Mouse (Mus musculus) heart, embryonic 13.5 days (tissue): ENCODE measurements around the gene Esp16. TPM values are rescaled to one million over a fixed set of nuclear protein-coding genes. Genes with fewer than 3 reads are reported as not detected.
"Not testable (repeated sequence)": the region's sequence is repeated elsewhere in the genome, so short reads cannot be mapped to it uniquely, and the experiment has no call there.

Experiments used
- ATAC-seq: fragments of 200-750 bp; cut with Nextera tagmentation; 2 replicates; pipeline ENCODE4 v1.8.0; 2017; ENCODE audit warnings: moderate TSS enrichment; ENCODE audit not compliant: insufficient number of reproducible peaks, low FRiP score, low TSS enrichment; ENCODE audit errors: extremely low read depth
- H3K27ac ChIP-seq: fragments of 300-500 bp; sonication (generic); replicated peaks from 2 replicates; pipeline ENCODE4 v1.5.1; 2015; ENCODE audit warnings: moderate library complexity, mild to moderate bottlenecking, inconsistent platforms
- H3K27me3 ChIP-seq: fragments of 300-500 bp; sonication (generic); replicated peaks from 2 replicates; pipeline ENCODE4 v1.6.1; 2015; ENCODE audit warnings: mild to moderate bottlenecking, inconsistent platforms
- H3K36me3 ChIP-seq: fragments of 300-500 bp; sonication (generic); 2 replicates; pipeline ENCODE4 v1.6.1; 2015; ENCODE audit warnings: mild to moderate bottlenecking, inconsistent platforms
- H3K4me1 ChIP-seq: fragments of 300-500 bp; sonication (generic); 2 replicates; pipeline ENCODE4 v1.6.1; 2015; ENCODE audit warnings: inconsistent platforms
- H3K4me2 ChIP-seq: fragments of 300-500 bp; sonication (generic); 2 replicates; pipeline ENCODE4 v1.6.1; 2015; ENCODE audit warnings: inconsistent platforms, mild to moderate bottlenecking, moderate library complexity
- H3K4me3 ChIP-seq: fragments of 300-500 bp; sonication (generic); 2 replicates; pipeline ENCODE4 v1.5.1; 2015; ENCODE audit warnings: moderate library complexity, mild to moderate bottlenecking, inconsistent platforms
- H3K9ac ChIP-seq: fragments of 300-500 bp; sonication (generic); 2 replicates; pipeline ENCODE4 v1.6.1; 2015; ENCODE audit warnings: inconsistent platforms, mild to moderate bottlenecking, moderate library complexity
- H3K9me3 ChIP-seq: fragments of 300-500 bp; sonication (generic); 2 replicates; pipeline ENCODE4 v1.6.1; 2016; ENCODE audit warnings: inconsistent platforms
- WGBS: fragments of 180-500 bp; shearing (Covaris S2); methylation state at CpG from one replicate; pipeline ENCODE4 v1.1.7; 2015; ENCODE audit warnings: mixed read lengths; 5-methylcytosine and 5-hydroxymethylcytosine counted together
- polyA plus RNA-seq: library from polyadenylated mRNA; unstranded; fragments of >200 nt; fragmentation: Nextera tagmentation; extraction: Ambion mirVana; gene quantifications from 2 replicates; pipeline ENCODE4 v1.2.1, GENCODE M21; 2015

The Esp16 gene
- polyA plus RNA-seq: not detected in 2 replicates

- H3K27me3 ChIP-seq, H3K36me3 ChIP-seq, H3K4me3 ChIP-seq, H3K9me3 ChIP-seq, H3K9ac ChIP-seq, H3K4me1 ChIP-seq, H3K4me2 ChIP-seq, ATAC-seq, H3K27ac ChIP-seq: not testable (repeated sequence)
- WGBS: 61% methylated on average over 6 of the region's 6 CpGs
These were observed at the start of gene Esp16 for GRCm38 (mm10) chr17:39535842-39536241. Gene Esp16 (plus strand): TSS chr17:39536142.

- H3K9ac ChIP-seq, H3K27ac ChIP-seq, H3K4me3 ChIP-seq, H3K4me2 ChIP-seq, H3K27me3 ChIP-seq, H3K36me3 ChIP-seq, H3K4me1 ChIP-seq, ATAC-seq: not testable (repeated sequence)
- H3K9me3 ChIP-seq: peaks cover 22% of the 10 kb centered on the region; the same call in 1 of the 2 replicates
These were observed 37.9 kb upstream of the Esp16 start for GRCm38 (mm10) chr17:39498043-39498442.

Other genes starting within 250 kb of the Esp16 start
- not detected in 2 replicates for gene Esp18, start 129.8 kb upstream of the Esp16 start, polyA plus RNA-seq
- gene Esp15, start 104.8 kb downstream of the Esp16 start, polyA plus RNA-seq: not detected in 2 replicates